Mouse (Mus musculus) neutrophil, adult 65 days (primary cell): ENCODE measurements around the gene Myom3. TPM values are rescaled to one million over a fixed set of nuclear protein-coding genes. Genes with fewer than 3 reads are reported as not detected.

ENCODE experiments used
- total RNA-seq: library from RNA; stranded (reverse); gene quantifications from 2 replicates; pipeline ENCODE4 v1.2.4, GENCODE M21; 2023

Myom3 gene
- total RNA-seq = not detected in 2 replicates

DNA sequence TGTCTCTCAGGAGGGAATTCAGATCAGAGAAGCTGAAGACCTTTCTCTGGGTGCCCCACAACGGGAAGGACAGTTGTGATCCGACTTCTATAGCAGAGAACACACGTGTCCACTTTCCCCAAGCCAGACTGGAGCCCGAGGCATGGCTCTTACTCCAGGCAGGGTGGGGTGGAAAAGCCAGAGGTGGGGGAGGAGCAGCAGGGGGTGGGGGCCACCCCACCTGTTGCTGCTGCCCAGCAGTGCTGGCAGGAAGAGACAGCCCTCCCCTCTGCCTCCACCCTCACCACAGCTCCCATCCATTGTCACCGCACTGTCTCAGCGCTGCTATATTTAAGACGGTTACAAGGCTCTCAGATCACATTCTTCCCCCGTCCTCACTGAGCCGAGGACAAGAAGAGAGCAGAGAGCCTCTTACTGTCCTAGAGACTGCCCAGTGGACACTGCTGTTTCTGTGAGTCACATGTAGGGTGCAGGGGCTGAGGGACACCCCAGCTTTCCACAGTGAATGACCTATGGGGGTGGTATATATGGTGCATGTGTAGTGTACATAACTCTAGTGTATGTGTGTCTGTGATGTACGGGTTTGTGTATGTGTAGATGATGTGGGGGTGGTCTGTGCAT lies at the start of gene Myom3:
Gene Myom3, plus strand, starts transcription at position 360 of the 621 bp plus-strand sequence.

DNA sequence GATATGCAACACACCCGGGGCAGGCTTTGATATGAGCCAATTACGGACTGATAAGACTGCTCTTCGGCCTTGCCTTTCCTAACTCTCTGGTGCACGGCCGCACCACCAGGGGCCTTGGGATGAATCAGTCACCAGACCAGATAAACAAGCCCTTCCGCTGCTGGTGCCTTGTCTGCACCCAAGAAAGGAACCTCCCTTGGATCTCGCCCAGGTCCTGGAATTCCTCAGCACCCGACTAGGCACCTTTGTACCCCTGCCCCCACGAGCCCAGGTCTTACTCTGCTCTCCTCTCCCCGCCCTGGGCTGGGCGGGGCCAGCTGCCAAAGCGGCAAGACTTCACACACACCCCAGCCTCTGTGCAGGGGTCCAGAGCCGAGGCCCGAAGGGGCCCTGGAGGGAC lies 31.7 kb upstream of the Myom3 start, which contains the start of gene Il22ra1:
Gene Il22ra1, plus strand, starts transcription at position 356 of the 400 bp plus-strand sequence.

DNA sequence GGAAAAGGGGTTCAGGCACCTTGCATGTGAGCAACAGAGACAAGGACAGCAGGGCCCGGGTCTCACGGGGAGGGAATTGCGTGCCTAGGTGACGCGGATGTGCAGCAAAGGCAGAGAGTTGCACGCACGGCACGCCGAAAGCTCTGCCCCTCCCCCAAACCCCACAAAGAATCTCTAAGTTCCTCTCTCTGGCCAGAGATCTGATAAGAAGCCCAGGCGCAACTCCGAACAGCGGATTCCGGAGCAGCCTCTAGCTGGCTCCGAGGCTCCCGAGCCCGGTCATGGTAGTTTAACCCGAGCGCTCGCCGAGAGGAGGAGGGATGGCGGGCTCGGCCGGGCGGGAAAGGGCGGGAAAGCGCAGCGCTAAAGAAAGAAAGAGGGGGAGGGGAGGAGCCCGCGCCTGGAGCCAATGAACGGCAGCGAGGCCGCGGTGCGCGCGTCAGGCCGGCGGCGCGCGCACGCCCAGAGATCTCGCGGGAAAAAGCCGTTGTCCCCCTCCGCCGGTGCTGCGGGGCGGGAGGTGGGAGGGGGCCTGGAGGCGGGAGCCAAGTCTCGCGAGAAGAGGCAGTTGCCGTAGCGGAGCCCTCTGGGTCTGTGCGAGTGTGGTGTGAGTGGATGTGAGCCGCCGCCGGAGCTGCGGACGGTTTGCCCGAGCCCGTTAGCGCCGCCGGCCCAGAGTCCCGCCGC lies 96.2 kb downstream of the Myom3 start, which contains the start of gene Srsf10:
Gene Srsf10, plus strand, starts transcription at position 212 of the 687 bp plus-strand sequence.

Other genes starting within 250 kb of the Myom3 start
- not detected in 2 replicates for gene Grhl3, start 186.1 kb upstream of the Myom3 start, total RNA-seq
- 44.1 and 52.9 TPM in 2 replicates for gene Ifnlr1, start 73.4 kb upstream of the Myom3 start, total RNA-seq
- gene Il22ra1, start 31.5 kb upstream of the Myom3 start, total RNA-seq = not detected in 2 replicates
- gene Srsf10, start 96.0 kb downstream of the Myom3 start, total RNA-seq = 68.3 and 87.2 TPM in 2 replicates
- 108 and 115 TPM in 2 replicates for gene Pnrc2, start 114.1 kb downstream of the Myom3 start, total RNA-seq
- gene Cnr2, start 135.7 kb downstream of the Myom3 start, total RNA-seq = 42.6 and 49.2 TPM in 2 replicates
- 94.8 and 113 TPM in 2 replicates for gene Fuca1, start 161.0 kb downstream of the Myom3 start, total RNA-seq
- 54.9 and 66.8 TPM in 2 replicates for gene Hmgcl, start 186.7 kb downstream of the Myom3 start, total RNA-seq
- gene Gale, start 204.0 kb downstream of the Myom3 start, total RNA-seq = 18.3 and 18.8 TPM in 2 replicates
- 98.8 and 101 TPM in 2 replicates for gene Lypla2, start 212.9 kb downstream of the Myom3 start, total RNA-seq
- 23.4 and 26.2 TPM in 2 replicates for gene Pithd1, start 227.5 kb downstream of the Myom3 start, total RNA-seq